Mouse (Mus musculus): ENCODE data around the gene Mars.

DNA sequence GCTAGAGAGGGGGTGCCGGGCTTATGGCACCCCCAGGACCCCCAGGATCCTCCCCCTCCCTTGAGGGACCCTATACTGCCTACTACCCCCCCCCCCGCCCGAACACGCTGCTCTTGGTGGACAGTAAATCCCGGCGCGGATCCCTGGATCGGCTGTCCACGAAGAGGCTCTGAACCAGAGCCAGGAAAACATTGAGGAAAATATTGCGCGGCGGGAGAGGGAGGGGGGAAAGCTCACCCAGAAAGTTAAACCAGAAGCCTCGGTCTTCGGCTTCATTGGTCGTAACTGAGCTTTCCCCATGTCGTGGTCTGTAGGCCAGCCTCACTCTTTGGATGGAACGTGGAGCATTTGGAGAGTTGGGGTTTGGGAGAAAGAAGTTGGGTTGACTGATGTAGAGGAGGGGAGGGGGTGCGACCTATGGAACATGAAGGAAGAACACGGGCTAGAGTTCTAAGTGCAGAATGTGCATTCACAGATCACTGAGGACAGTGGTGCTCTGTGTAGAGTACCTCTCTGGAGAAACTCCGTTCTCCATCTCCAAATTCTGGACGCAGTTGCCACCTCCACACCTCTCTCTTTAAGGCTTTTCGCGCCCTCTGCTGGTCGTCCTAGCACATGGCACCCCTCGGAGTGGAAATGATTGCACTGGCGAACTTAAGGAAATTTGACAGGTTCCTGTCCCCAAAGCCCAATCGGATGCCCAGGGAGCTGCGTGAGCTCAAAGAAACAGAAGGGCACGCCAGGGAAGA is 30.5 kb upstream of the Mars start, which contains the start of gene Gli1:
- no peak for TF ChIP-seq GATA1 (IDR thresholded peaks at IDR 0.05; ENCODE audit: borderline replicate concordance, low read length)
- TF ChIP-seq FLI1 (IDR thresholded peaks at IDR 0.05; ENCODE audit: low read length) = no peak

Data from megakaryocyte, embryonic 14.5 days (primary cell).